Mouse (Mus musculus) midbrain, embryonic 12.5 days (tissue): ENCODE results near the gene Sptlc2. TPM values are rescaled to one million over a fixed set of nuclear protein-coding genes. Genes with fewer than 3 reads are reported as not detected.
"Not testable (repeated sequence)": the region's sequence is repeated elsewhere in the genome, so short reads cannot be mapped to it uniquely, and the experiment has no call there.

Source experiments
- ATAC-seq: fragments of 200-750 bp; cut with Nextera tagmentation; 2 replicates; pipeline ENCODE4 v1.8.0; 2017; ENCODE audit warnings: low read depth, moderate TSS enrichment, moderate library complexity; ENCODE audit not compliant: low FRiP score
- H3K27ac ChIP-seq: fragments of 300-500 bp; sonication (generic); replicated peaks from 2 replicates; pipeline ENCODE4 v1.5.1; 2016; ENCODE audit warnings: mild to moderate bottlenecking
- H3K27me3 ChIP-seq: fragments of 300-500 bp; sonication (generic); 2 replicates; pipeline ENCODE4 v1.6.1; 2016; ENCODE audit warnings: mild to moderate bottlenecking
- H3K36me3 ChIP-seq: fragments of 300-500 bp; sonication (generic); 2 replicates; pipeline ENCODE4 v1.6.1; 2016
- H3K4me1 ChIP-seq: fragments of 300-500 bp; sonication (generic); 2 replicates; pipeline ENCODE4 v1.6.1; 2016
- H3K4me2 ChIP-seq: fragments of 300-500 bp; sonication (generic); replicated peaks from 2 replicates; pipeline ENCODE4 v1.6.1; 2016; ENCODE audit warnings: mild to moderate bottlenecking, moderate library complexity
- H3K4me3 ChIP-seq: fragments of 300-500 bp; sonication (generic); 2 replicates; pipeline ENCODE4 v1.5.1; 2016; ENCODE audit warnings: mild to moderate bottlenecking
- H3K9ac ChIP-seq: fragments of 300-500 bp; sonication (generic); replicated peaks from 2 replicates; pipeline ENCODE4 v1.6.1; 2016; ENCODE audit warnings: mild to moderate bottlenecking, moderate library complexity
- H3K9me3 ChIP-seq: fragments of 300-500 bp; sonication (generic); 2 replicates; pipeline ENCODE4 v1.6.1; 2016; ENCODE audit warnings: mild to moderate bottlenecking
- WGBS: fragments of 180-500 bp; shearing (Covaris S2); methylation state at CpG from one replicate; pipeline ENCODE4 v1.1.7; 2016; 5-methylcytosine and 5-hydroxymethylcytosine counted together
- polyA plus RNA-seq: library from polyadenylated mRNA; unstranded; fragments of >200 nt; fragmentation: Nextera tagmentation; extraction: Ambion mirVana; gene quantifications from 2 replicates; pipeline ENCODE4 v1.2.1, GENCODE M21; 2016

Sptlc2 gene
- polyA plus RNA-seq, 1 experiment from 2014 or later: 65.2 TPM

- peaks cover 15% of the 10 kb centered on the region for H3K4me1 ChIP-seq
- 0 out of 2 replicates have a peak, but pooled peaks cover 3% of the 10 kb centered on the region for H3K36me3 ChIP-seq
- H3K9me3 ChIP-seq: no peaks in the 10 kb centered on the region
- H3K4me2 ChIP-seq: no peak overlapping the region
- peaks cover 52% of the 10 kb centered on the region for H3K27me3 ChIP-seq
- 90% methylated on average over 3 of the region's 3 CpGs for WGBS
- no peak overlapping the region for H3K9ac ChIP-seq
- H3K27ac ChIP-seq: no peak overlapping the region
- H3K4me3 ChIP-seq: no peak overlapping the region
- ATAC-seq: no peak
Observed at GRCm38 (mm10) chr12:87325452-87325851, 62.7 kb downstream of the Sptlc2 start.

GRCm38 (mm10) chr12:87319229-87319628 lies 68.9 kb downstream of the Sptlc2 start:
- no peak overlapping the region for H3K9ac ChIP-seq
- no peak overlapping the region for H3K4me2 ChIP-seq
- WGBS: 82% methylated on average over 3 of the region's 3 CpGs
- H3K4me3 ChIP-seq: no peak overlapping the region
- no peaks in the 10 kb centered on the region for H3K4me1 ChIP-seq
- 0 out of 2 replicates have a peak, but pooled peaks cover 8% of the 10 kb centered on the region for H3K36me3 ChIP-seq
- no peak for ATAC-seq
- peaks cover 9% of the 10 kb centered on the region for H3K27me3 ChIP-seq
- no peak overlapping the region for H3K27ac ChIP-seq
- H3K9me3 ChIP-seq: no peaks in the 10 kb centered on the region

GRCm38 (mm10) chr12:87317951-87318350 lies 70.2 kb downstream of the Sptlc2 start:
- Histone ChIP-seq H3K4me1 (no peaks in the 10 kb centered on the region), H3K27me3 (no peaks in the 10 kb centered on the region), H3K9me3 (no peaks in the 10 kb centered on the region), H3K4me3 (no peak overlapping the region), H3K4me2 (no peak overlapping the region), H3K27ac (no peak overlapping the region), H3K9ac (no peak overlapping the region), H3K36me3 (0 out of 2 replicates have a peak, but pooled peaks cover 4% of the 10 kb centered on the region)
- ATAC-seq: no peak
- WGBS: 59% methylated on average over 1 of the region's 1 CpGs

GRCm38 (mm10) chr12:87313098-87313497 lies 75.1 kb downstream of the Sptlc2 start:
- Histone ChIP-seq H3K4me1 (no peaks in the 10 kb centered on the region), H3K27me3 (no peaks in the 10 kb centered on the region), H3K9me3 (no peaks in the 10 kb centered on the region), H3K4me3 (no peak overlapping the region), H3K27ac (no peak overlapping the region), H3K4me2 (no peak overlapping the region), H3K9ac (no peak overlapping the region), H3K36me3 (peaks cover 28% of the 10 kb centered on the region)
- ATAC-seq: no peak
- 62% methylated on average over 2 of the region's 2 CpGs for WGBS

- not testable (repeated sequence) for H3K9me3 ChIP-seq, H3K4me2 ChIP-seq, ATAC-seq
Observed at GRCm38 (mm10) chr12:87306584-87306844, 81.6 kb downstream of the Sptlc2 start.

GRCm38 (mm10) chr12:87305767-87306583 lies 82.2 kb downstream of the Sptlc2 start:
- WGBS: 44% methylated on average over 13 of the region's 13 CpGs
- ATAC-seq: no peak
- Histone ChIP-seq H3K27ac (no peak overlapping the region), H3K4me2 (no peak overlapping the region), H3K4me1 (no peaks in the 10 kb centered on the region; the same call in none of the 2 replicates), H3K4me3 (no peak overlapping the region), H3K9me3 (no peaks in the 10 kb centered on the region), H3K36me3 (peaks cover 18% of the 10 kb centered on the region), H3K9ac (no peak overlapping the region), H3K27me3 (peaks cover 12% of the 10 kb centered on the region)

More at GRCm38 (mm10) chr12:87306584-87306844, 81.6 kb downstream of the Sptlc2 start:
- H3K27me3 ChIP-seq, H3K27ac ChIP-seq, H3K4me3 ChIP-seq, H3K4me1 ChIP-seq, H3K9ac ChIP-seq: not testable (repeated sequence)
- 88% methylated on average over 4 of the region's 4 CpGs for WGBS
- peaks cover 18% of the 10 kb centered on the region for H3K36me3 ChIP-seq

- Histone ChIP-seq H3K9me3 (no peaks in the 10 kb centered on the region), H3K4me2 (no peak overlapping the region), H3K27ac (no peak overlapping the region), H3K4me3 (no peak overlapping the region), H3K4me1 (peaks cover 13% of the 10 kb centered on the region), H3K27me3 (peaks cover 43% of the 10 kb centered on the region), H3K36me3 (no peaks in the 10 kb centered on the region), H3K9ac (no peak overlapping the region)
- WGBS: 40% methylated on average over 4 of the region's 4 CpGs
- no peak for ATAC-seq
Observed at GRCm38 (mm10) chr12:87301189-87301588, 87.0 kb downstream of the Sptlc2 start.

GRCm38 (mm10) chr12:87300441-87300690 lies 87.8 kb downstream of the Sptlc2 start:
- ATAC-seq: peak; percentile 31; the same call in 1 of the 2 replicates
- Histone ChIP-seq H3K9ac (no peak overlapping the region), H3K9me3 (no peaks in the 10 kb centered on the region), H3K36me3 (no peaks in the 10 kb centered on the region), H3K27me3 (peaks cover 43% of the 10 kb centered on the region), H3K4me1 (peaks cover 13% of the 10 kb centered on the region), H3K4me2 (peak overlapping the region; percentile 97), H3K4me3 (peak overlapping the region; percentile 74), H3K27ac (no peak overlapping the region)
- WGBS: 2% methylated on average over 9 of the region's 9 CpGs

GRCm38 (mm10) chr12:87299657-87300440 lies 88.3 kb downstream of the Sptlc2 start, which contains the start of gene Ism2:
Gene Ism2 (minus strand): TSS chr12:87299705.
- Histone ChIP-seq H3K27ac (no peak within 1 kb of the TSS), H3K9ac (peak within 1 kb of the TSS; percentile 64)

GRCm38 (mm10) chr12:87299037-87299656 lies 89.0 kb downstream of the Sptlc2 start:
- Histone ChIP-seq H3K4me2 (peak overlapping the region; percentile 97), H3K36me3 (no peaks in the 10 kb centered on the region), H3K9me3 (no peaks in the 10 kb centered on the region), H3K27ac (no peak overlapping the region), H3K9ac (peak overlapping the region; percentile 64), H3K4me3 (peak overlapping the region; percentile 74), H3K4me1 (peaks cover 13% of the 10 kb centered on the region), H3K27me3 (peaks cover 43% of the 10 kb centered on the region)
- WGBS: 10% methylated on average over 27 of the region's 29 CpGs
- no peak; the same call in 1 of the 2 replicates for ATAC-seq

More at GRCm38 (mm10) chr12:87299657-87300440, 88.3 kb downstream of the Sptlc2 start, which contains the start of gene Ism2:
- WGBS: under 1% methylated on average over 79 of the region's 86 CpGs
- peak within 1 kb of the TSS; percentile 97 for H3K4me2 ChIP-seq
- no peaks in the 10 kb centered on the region for H3K9me3 ChIP-seq
- no peaks in the 10 kb centered on the region for H3K36me3 ChIP-seq
- H3K4me1 ChIP-seq: peaks cover 13% of the 10 kb centered on the region
- peaks cover 43% of the 10 kb centered on the region for H3K27me3 ChIP-seq
- ATAC-seq: peak; percentile 82
- peak within 1 kb of the TSS; percentile 74 for H3K4me3 ChIP-seq

GRCm38 (mm10) chr12:87293934-87294333 lies 94.2 kb downstream of the Sptlc2 start:
- Histone ChIP-seq H3K4me2 (no peak overlapping the region), H3K4me1 (no peaks in the 10 kb centered on the region), H3K9me3 (no peaks in the 10 kb centered on the region), H3K9ac (no peak overlapping the region), H3K27ac (no peak overlapping the region), H3K27me3 (peaks cover 10% of the 10 kb centered on the region), H3K4me3 (no peak overlapping the region), H3K36me3 (no peaks in the 10 kb centered on the region)
- 0 out of 2 replicates have a peak, but pooled peaks have one; percentile 6 for ATAC-seq
- WGBS: 79% methylated on average over 6 of the region's 6 CpGs

- H3K4me3 ChIP-seq: no peak overlapping the region
- H3K9me3 ChIP-seq: no peaks in the 10 kb centered on the region
- no peak overlapping the region for H3K9ac ChIP-seq
- no peak overlapping the region for H3K4me2 ChIP-seq
- no peaks in the 10 kb centered on the region for H3K4me1 ChIP-seq
- H3K27ac ChIP-seq: no peak overlapping the region
- H3K36me3 ChIP-seq: no peaks in the 10 kb centered on the region
- 93% methylated on average over 5 of the region's 5 CpGs for WGBS
- H3K27me3 ChIP-seq: no peaks in the 10 kb centered on the region
- ATAC-seq: no peak
Observed at GRCm38 (mm10) chr12:87289100-87289499, 99.1 kb downstream of the Sptlc2 start.
